Mouse (Mus musculus) hindbrain, embryonic 13.5 days (tissue): ENCODE data around the gene Syne3. TPM values are rescaled to one million over a fixed set of nuclear protein-coding genes. Genes with fewer than 3 reads are reported as not detected.

Experiments used
- ATAC-seq: fragments of 200-750 bp; cut with Nextera tagmentation; 2 replicates; pipeline ENCODE4 v1.8.0; 2017; ENCODE audit warnings: moderate TSS enrichment; ENCODE audit not compliant: low FRiP score
- H3K27ac ChIP-seq: fragments of 300-500 bp; sonication (generic); 2 replicates; pipeline ENCODE4 v1.5.1; 2015; ENCODE audit warnings: inconsistent platforms, mild to moderate bottlenecking, moderate library complexity
- H3K27me3 ChIP-seq: fragments of 300-500 bp; sonication (generic); 2 replicates; pipeline ENCODE4 v1.6.1; 2015; ENCODE audit warnings: mild to moderate bottlenecking, inconsistent platforms
- H3K36me3 ChIP-seq: fragments of 300-500 bp; sonication (generic); 2 replicates; pipeline ENCODE4 v1.6.1; 2015; ENCODE audit warnings: mild to moderate bottlenecking, inconsistent platforms
- H3K4me1 ChIP-seq: fragments of 300-500 bp; sonication (generic); replicated peaks from 2 replicates; pipeline ENCODE4 v1.6.1; 2015; ENCODE audit warnings: inconsistent platforms
- H3K4me2 ChIP-seq: fragments of 300-500 bp; sonication (generic); 2 replicates; pipeline ENCODE4 v1.6.1; 2015; ENCODE audit warnings: inconsistent platforms, mild to moderate bottlenecking, moderate library complexity
- H3K4me3 ChIP-seq: fragments of 300-500 bp; sonication (generic); 2 replicates; pipeline ENCODE4 v1.5.1; 2015; ENCODE audit warnings: mild to moderate bottlenecking, inconsistent platforms
- H3K9ac ChIP-seq: fragments of 300-500 bp; sonication (generic); 2 replicates; pipeline ENCODE4 v1.6.1; 2015; ENCODE audit warnings: mild to moderate bottlenecking, inconsistent platforms
- H3K9me3 ChIP-seq: fragments of 300-500 bp; sonication (generic); 2 replicates; pipeline ENCODE4 v1.6.1; 2016; ENCODE audit warnings: inconsistent platforms
- WGBS: fragments of 180-500 bp; shearing (Covaris S2); methylation state at CpG from one replicate; pipeline ENCODE4 v1.1.7; 2015; 5-methylcytosine and 5-hydroxymethylcytosine counted together
- polyA plus RNA-seq: library from polyadenylated mRNA; unstranded; fragments of >200 nt; fragmentation: Nextera tagmentation; extraction: Ambion mirVana; gene quantifications from 2 replicates; pipeline ENCODE4 v1.2.1, GENCODE M21; 2015

Gene Syne3
- polyA plus RNA-seq, 1 experiment from 2014 or later, result 0.31 TPM

- 6% methylated on average over 15 of the region's 15 CpGs for WGBS
- Histone ChIP-seq H3K27me3 (peaks cover 27% of the 10 kb centered on the region), H3K36me3 (no peaks in the 10 kb centered on the region), H3K27ac (no peak overlapping the region), H3K4me3 (no peak overlapping the region), H3K4me2 (no peak overlapping the region), H3K9ac (no peak overlapping the region), H3K4me1 (peaks cover 25% of the 10 kb centered on the region), H3K9me3 (no peaks in the 10 kb centered on the region)
- ATAC-seq, result no peak
Measured at GRCm38 (mm10) chr12:104908024-104908781, 101.4 kb downstream of the Syne3 start.

DNA sequence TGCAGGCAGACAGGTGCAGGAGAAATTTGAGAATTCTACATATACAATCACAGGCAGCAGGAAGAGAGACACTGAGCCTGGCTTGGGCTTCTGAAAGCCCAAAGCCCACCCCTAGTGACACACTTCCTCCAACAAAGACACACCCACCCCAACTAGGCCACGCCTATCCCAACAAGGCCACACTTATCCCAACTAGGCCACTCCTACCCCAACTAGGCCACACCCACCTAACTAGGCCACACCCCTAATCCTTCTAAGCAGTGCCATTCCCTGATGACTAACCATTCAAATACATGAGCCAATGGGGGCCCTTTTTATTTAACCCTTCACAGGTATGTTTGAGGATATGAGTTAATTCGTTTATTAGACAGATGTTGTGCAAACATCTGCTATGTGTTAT is 102.5 kb downstream of the Syne3 start:
- Histone ChIP-seq H3K9me3 (no peaks in the 10 kb centered on the region), H3K4me1 (peaks cover 18% of the 10 kb centered on the region), H3K27ac (no peak overlapping the region), H3K36me3 (no peaks in the 10 kb centered on the region), H3K4me3 (no peak overlapping the region), H3K9ac (no peak overlapping the region), H3K4me2 (no peak overlapping the region), H3K27me3 (peaks cover 27% of the 10 kb centered on the region)
- no peak for ATAC-seq
- WGBS, result 93% methylated on average over 2 of the region's 2 CpGs

GRCm38 (mm10) chr12:104904138-104904537 is 105.5 kb downstream of the Syne3 start:
- H3K9me3 ChIP-seq, result no peaks in the 10 kb centered on the region

DNA sequence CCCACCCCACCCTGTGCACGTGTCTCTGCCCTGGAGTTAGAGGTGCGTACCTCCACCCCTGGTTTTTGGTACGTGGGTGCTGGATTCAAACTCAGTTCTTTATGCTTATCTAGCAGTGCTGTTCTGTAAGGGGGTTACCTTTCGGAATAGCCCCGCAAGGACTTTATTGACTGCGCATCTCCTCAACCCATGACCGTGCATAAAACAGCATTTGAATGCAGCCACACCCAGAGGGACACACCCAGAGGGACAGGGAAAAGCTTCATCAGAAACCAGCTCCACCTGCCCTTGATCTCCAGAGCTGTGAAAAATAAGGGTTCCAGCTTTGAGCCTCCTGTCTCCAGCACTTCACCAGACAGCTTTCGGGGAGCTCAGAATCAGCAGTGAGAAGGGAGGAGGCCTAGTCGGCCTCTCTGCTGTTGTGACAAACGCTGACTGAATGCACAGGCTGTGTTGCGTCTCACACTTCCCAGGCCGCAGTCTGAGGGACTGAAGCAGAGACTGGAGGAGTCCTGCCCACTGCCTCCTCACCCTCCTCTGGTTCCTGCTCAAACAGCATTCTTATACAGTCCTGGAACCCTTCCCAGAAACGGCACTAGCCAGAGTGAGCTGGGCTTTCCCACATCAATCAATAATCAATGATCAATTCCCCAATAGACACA is 107.1 kb downstream of the Syne3 start:
- Histone ChIP-seq H3K27ac (no peak overlapping the region), H3K27me3 (peaks cover 12% of the 10 kb centered on the region), H3K36me3 (no peaks in the 10 kb centered on the region), H3K4me2 (no peak overlapping the region), H3K4me3 (no peak overlapping the region), H3K9me3 (no peaks in the 10 kb centered on the region), H3K9ac (no peak overlapping the region), H3K4me1 (peaks cover 11% of the 10 kb centered on the region)
- 84% methylated on average over 13 of the region's 13 CpGs for WGBS
- ATAC-seq, result no peak; the same call in 1 of the 2 replicates

More at GRCm38 (mm10) chr12:104904138-104904537, 105.5 kb downstream of the Syne3 start:
- WGBS, result 40% methylated on average over 5 of the region's 5 CpGs
- Histone ChIP-seq H3K27ac (no peak overlapping the region), H3K9ac (no peak overlapping the region), H3K4me1 (peaks cover 23% of the 10 kb centered on the region), H3K27me3 (peaks cover 12% of the 10 kb centered on the region), H3K4me3 (no peak overlapping the region), H3K36me3 (no peaks in the 10 kb centered on the region), H3K4me2 (no peak overlapping the region)
- ATAC-seq, result no peak

DNA sequence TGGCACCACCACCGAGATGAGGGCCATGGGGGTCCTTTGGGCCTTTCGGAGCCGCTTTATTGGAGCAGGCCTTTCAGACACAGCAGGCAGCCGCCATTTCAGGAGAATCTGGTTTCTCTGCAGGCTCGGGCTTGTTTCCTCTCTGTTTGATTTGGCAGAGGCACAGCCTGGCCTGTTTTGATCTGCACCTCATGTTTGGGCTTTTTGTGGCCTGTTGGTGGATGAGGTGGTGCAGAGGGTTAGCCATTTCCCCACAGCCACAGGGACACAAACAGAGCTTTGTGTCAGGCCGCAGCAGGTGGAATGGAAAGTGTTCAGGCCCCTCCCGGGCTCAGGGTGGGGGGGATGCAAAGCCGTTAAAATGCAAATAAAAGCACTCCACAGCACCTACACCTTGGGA is 108.3 kb downstream of the Syne3 start:
- Histone ChIP-seq H3K4me1 (peaks cover 20% of the 10 kb centered on the region), H3K27ac (0 out of 2 replicates have a peak overlapping the region, but pooled peaks have one; percentile 6), H3K4me2 (no peak overlapping the region), H3K36me3 (no peaks in the 10 kb centered on the region), H3K9me3 (no peaks in the 10 kb centered on the region), H3K9ac (no peak overlapping the region), H3K4me3 (no peak overlapping the region), H3K27me3 (peaks cover 7% of the 10 kb centered on the region)
- WGBS, result 27% methylated on average over 8 of the region's 8 CpGs
- ATAC-seq, result no peak

GRCm38 (mm10) chr12:104899835-104900234 is 109.8 kb downstream of the Syne3 start:
- Histone ChIP-seq H3K4me3 (no peak overlapping the region), H3K9me3 (no peaks in the 10 kb centered on the region), H3K27ac (no peak overlapping the region), H3K27me3 (no peaks in the 10 kb centered on the region; the same call in 1 of the 2 replicates), H3K4me1 (peaks cover 25% of the 10 kb centered on the region), H3K4me2 (no peak overlapping the region), H3K36me3 (no peaks in the 10 kb centered on the region), H3K9ac (no peak overlapping the region)
- no peak for ATAC-seq
- WGBS, result 66% methylated on average over 3 of the region's 3 CpGs

DNA sequence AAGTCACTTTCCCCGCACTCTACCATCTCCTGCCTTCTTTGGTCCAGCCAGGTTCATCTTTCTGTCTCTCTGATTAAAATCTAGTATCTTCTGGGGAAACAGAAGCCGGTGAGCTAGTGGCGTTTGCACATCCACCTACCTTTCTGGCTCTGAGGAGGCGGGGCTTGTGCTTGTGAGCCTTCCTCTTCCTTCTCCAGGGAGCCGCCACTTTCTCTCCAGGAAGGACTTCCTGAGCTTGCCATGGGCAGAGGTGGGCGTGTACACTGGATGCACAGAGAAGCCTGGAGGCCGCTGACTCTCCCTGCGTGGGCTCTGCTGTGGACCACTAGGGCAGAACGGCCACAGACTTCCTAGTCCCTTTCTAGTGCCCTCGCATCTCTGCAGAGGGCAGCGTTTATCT is 110.4 kb downstream of the Syne3 start:
- no peak overlapping the region for H3K27ac ChIP-seq
- 80% methylated on average over 11 of the region's 11 CpGs for WGBS
- no peaks in the 10 kb centered on the region for H3K36me3 ChIP-seq
- no peak for ATAC-seq
- no peak overlapping the region for H3K4me3 ChIP-seq
- no peak overlapping the region for H3K9ac ChIP-seq
- H3K27me3 ChIP-seq, result no peaks in the 10 kb centered on the region; the same call in 1 of the 2 replicates
- no peaks in the 10 kb centered on the region for H3K9me3 ChIP-seq
- H3K4me1 ChIP-seq, result peaks cover 25% of the 10 kb centered on the region
- no peak overlapping the region for H3K4me2 ChIP-seq

GRCm38 (mm10) chr12:104898718-104899117 is 110.9 kb downstream of the Syne3 start:
- Histone ChIP-seq H3K36me3 (no peaks in the 10 kb centered on the region), H3K9ac (no peak overlapping the region), H3K4me1 (peaks cover 25% of the 10 kb centered on the region), H3K27ac (no peak overlapping the region), H3K27me3 (no peaks in the 10 kb centered on the region; the same call in 1 of the 2 replicates), H3K4me2 (no peak overlapping the region), H3K4me3 (no peak overlapping the region), H3K9me3 (no peaks in the 10 kb centered on the region)
- no peak for ATAC-seq
- 71% methylated on average over 9 of the region's 9 CpGs for WGBS

- peak; percentile 70; the same call in 1 of the 2 replicates for ATAC-seq
- Histone ChIP-seq H3K4me2 (no peak overlapping the region), H3K27ac (peak overlapping the region; percentile 30; the same call in 1 of the 2 replicates), H3K27me3 (no peaks in the 10 kb centered on the region), H3K4me3 (no peak overlapping the region), H3K4me1 (peaks cover 25% of the 10 kb centered on the region), H3K9ac (0 out of 2 replicates have a peak overlapping the region, but pooled peaks have one; percentile 13), H3K9me3 (no peaks in the 10 kb centered on the region), H3K36me3 (no peaks in the 10 kb centered on the region)
- WGBS, result 62% methylated on average over 8 of the region's 8 CpGs
Measured at GRCm38 (mm10) chr12:104897051-104897618, 112.5 kb downstream of the Syne3 start.

GRCm38 (mm10) chr12:104896640-104897039 is 113.0 kb downstream of the Syne3 start:
- Histone ChIP-seq H3K27ac (peak overlapping the region; percentile 30; the same call in 1 of the 2 replicates), H3K27me3 (no peaks in the 10 kb centered on the region), H3K4me3 (no peak overlapping the region), H3K36me3 (no peaks in the 10 kb centered on the region), H3K9me3 (no peaks in the 10 kb centered on the region), H3K9ac (0 out of 2 replicates have a peak overlapping the region, but pooled peaks have one; percentile 13), H3K4me2 (no peak overlapping the region), H3K4me1 (peaks cover 25% of the 10 kb centered on the region)
- 47% methylated on average over 16 of the region's 16 CpGs for WGBS
- ATAC-seq, result no peak

DNA sequence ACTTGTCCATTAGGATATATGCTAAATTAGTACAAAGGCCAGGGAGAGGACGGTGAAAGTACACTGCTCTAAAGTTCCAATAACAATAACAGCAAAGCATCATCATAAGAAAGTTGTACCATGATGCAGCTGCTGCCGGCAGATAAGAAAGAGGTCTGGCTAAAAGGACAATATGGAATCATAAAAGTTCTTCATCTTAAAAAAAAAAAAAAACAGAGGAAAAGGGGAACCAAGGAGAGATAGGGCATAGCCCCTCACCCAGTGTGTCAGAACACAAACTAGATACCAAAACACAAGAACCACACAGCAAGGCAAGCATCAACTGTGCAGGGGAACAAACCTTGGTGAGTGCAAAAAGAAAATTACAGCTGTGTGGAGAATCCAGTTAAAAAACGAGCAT is 117.4 kb downstream of the Syne3 start:
- peaks cover 14% of the 10 kb centered on the region; the same call in 1 of the 2 replicates for H3K4me1 ChIP-seq
- no peak overlapping the region for H3K4me2 ChIP-seq
- no peak overlapping the region for H3K4me3 ChIP-seq
- ATAC-seq, result no peak
- H3K9me3 ChIP-seq, result no peaks in the 10 kb centered on the region
- no peaks in the 10 kb centered on the region for H3K27me3 ChIP-seq
- H3K36me3 ChIP-seq, result no peaks in the 10 kb centered on the region
- WGBS, result 95% methylated on average over 3 of the region's 3 CpGs
- H3K9ac ChIP-seq, result no peak overlapping the region
- no peak overlapping the region for H3K27ac ChIP-seq

- Histone ChIP-seq H3K9ac (no peak overlapping the region), H3K4me1 (no peaks in the 10 kb centered on the region), H3K4me3 (no peak overlapping the region), H3K4me2 (no peak overlapping the region), H3K27me3 (no peaks in the 10 kb centered on the region), H3K9me3 (no peaks in the 10 kb centered on the region), H3K36me3 (no peaks in the 10 kb centered on the region), H3K27ac (no peak overlapping the region)
- WGBS, result 85% methylated on average over 8 of the region's 8 CpGs
- ATAC-seq, result no peak
Measured at GRCm38 (mm10) chr12:104890066-104890465, 119.5 kb downstream of the Syne3 start.
